Mouse (Mus musculus): ENCODE measurements around the gene Rab5b. TPM values are rescaled to one million over a fixed set of nuclear protein-coding genes. Genes with fewer than 3 reads are reported as not detected.
"Not testable (repeated sequence)": the region's sequence is repeated elsewhere in the genome, so short reads cannot be mapped to it uniquely, and the experiment has no call there.

The Rab5b gene
- total and polyA plus RNA-seq, 2 experiments from 2014 or later = 112 to 129 TPM

- H3K4me3 ChIP-seq (ENCODE audit: low read depth, low read length) = no peak overlapping the region
- H3K4me2 ChIP-seq (ENCODE audit: low read depth, low read length, poor library complexity, severe bottlenecking) = no peak overlapping the region
- no peaks in the 10 kb centered on the region for H3K9me3 ChIP-seq (ENCODE audit: low read length)
- DNase-seq (ENCODE audit: low spot score) (no peak), ATAC-seq (ENCODE audit: low FRiP score) (no peak)
- H3K36me3 ChIP-seq (ENCODE audit: insufficient read depth, low read length) = no peaks in the 10 kb centered on the region
- H3K9ac ChIP-seq (replicated peaks; ENCODE audit: low read length, poor library complexity, severe bottlenecking) = no peak overlapping the region
- H3K27me3 ChIP-seq (ENCODE audit: insufficient read depth, low read length) = no peaks in the 10 kb centered on the region
- H3K27ac ChIP-seq (ENCODE audit: low read depth, low read length) = no peak overlapping the region
- no peak for TF ChIP-seq CTCF (IDR thresholded peaks at IDR 0.05)
- no peaks in the 10 kb centered on the region for H3K4me1 ChIP-seq (ENCODE audit: insufficient read depth, low read length)
- WGBS = 87% methylated on average over 19 of the region's 19 CpGs
These were observed 19.8 kb upstream of the Rab5b start for GRCm38 (mm10) chr10:128715559-128716537.

- not testable (repeated sequence) for H3K4me2 ChIP-seq (ENCODE audit: low read depth, low read length, poor library complexity, severe bottlenecking); DNase-seq (ENCODE audit: low spot score); ATAC-seq (ENCODE audit: low FRiP score); H3K9ac ChIP-seq (replicated peaks; ENCODE audit: low read length, poor library complexity, severe bottlenecking); H3K4me1 ChIP-seq (ENCODE audit: insufficient read depth, low read length); H3K36me3 ChIP-seq (ENCODE audit: insufficient read depth, low read length); H3K27ac ChIP-seq (ENCODE audit: low read depth, low read length); H3K4me3 ChIP-seq (ENCODE audit: low read depth, low read length); H3K27me3 ChIP-seq (ENCODE audit: insufficient read depth, low read length); H3K9me3 ChIP-seq (ENCODE audit: low read length)
- 98% methylated on average over 7 of the region's 7 CpGs for whole genome bisulfite sequencing
These were observed 15.3 kb upstream of the Rab5b start for GRCm38 (mm10) chr10:128711318-128711717.

GRCm38 (mm10) chr10:128705317-128705693 lies 9.2 kb upstream of the Rab5b start:
- H3K27me3 ChIP-seq (ENCODE audit: insufficient read depth, low read length) = no peaks in the 10 kb centered on the region
- DNase-seq (ENCODE audit: low spot score) (peak; percentile 9), ATAC-seq (ENCODE audit: low FRiP score) (no peak; the same call in 1 of the 2 replicates)
- no peak overlapping the region for H3K27ac ChIP-seq (ENCODE audit: low read depth, low read length)
- H3K4me2 ChIP-seq (ENCODE audit: low read depth, low read length, poor library complexity, severe bottlenecking) = peak overlapping the region; percentile 76
- WGBS = 7% methylated on average over 11 of the region's 11 CpGs
- no peaks in the 10 kb centered on the region for H3K9me3 ChIP-seq (ENCODE audit: low read length)
- no peaks in the 10 kb centered on the region for H3K4me1 ChIP-seq (ENCODE audit: insufficient read depth, low read length)
- no peak for TF ChIP-seq CTCF (IDR thresholded peaks at IDR 0.05)
- peak overlapping the region; percentile 54 for H3K4me3 ChIP-seq (ENCODE audit: low read depth, low read length)
- no peaks in the 10 kb centered on the region for H3K36me3 ChIP-seq (ENCODE audit: insufficient read depth, low read length)
- H3K9ac ChIP-seq (replicated peaks; ENCODE audit: low read length, poor library complexity, severe bottlenecking) = no peak overlapping the region

GRCm38 (mm10) chr10:128704491-128705316 lies 8.6 kb upstream of the Rab5b start, which contains the start of gene Cdk2:
Gene Cdk2 (minus strand): TSS chr10:128705031.
- WGBS = under 1% methylated on average over 56 of the region's 62 CpGs
- Histone ChIP-seq H3K27me3 (ENCODE audit: insufficient read depth, low read length) (no peaks in the 10 kb centered on the region), H3K4me2 (ENCODE audit: low read depth, low read length, poor library complexity, severe bottlenecking) (peak within 1 kb of the TSS; percentile 76), H3K4me3 (ENCODE audit: low read depth, low read length) (peak within 1 kb of the TSS; percentile 54), H3K9ac (replicated peaks; ENCODE audit: low read length, poor library complexity, severe bottlenecking) (peak within 1 kb of the TSS; percentile 25; the same call in 1 of the 2 replicates), H3K9me3 (ENCODE audit: low read length) (no peaks in the 10 kb centered on the region), H3K27ac (ENCODE audit: low read depth, low read length) (peak within 1 kb of the TSS; percentile 19), H3K36me3 (ENCODE audit: insufficient read depth, low read length) (no peaks in the 10 kb centered on the region), H3K4me1 (ENCODE audit: insufficient read depth, low read length) (no peaks in the 10 kb centered on the region)
- TF ChIP-seq CTCF (IDR thresholded peaks at IDR 0.05) = no peak
- DNase-seq (ENCODE audit: low spot score) = peak; percentile 90
- ATAC-seq (ENCODE audit: low FRiP score) = peak; percentile 93

GRCm38 (mm10) chr10:128703895-128704294 lies 7.8 kb upstream of the Rab5b start, which contains the start of gene Pmel:
Gene Pmel (plus strand): TSS chr10:128704195.
- peak within 1 kb of the TSS; percentile 54 for H3K4me3 ChIP-seq (ENCODE audit: low read depth, low read length)
- H3K9me3 ChIP-seq (ENCODE audit: low read length) = no peaks in the 10 kb centered on the region
- peak within 1 kb of the TSS; percentile 25; the same call in 1 of the 2 replicates for H3K9ac ChIP-seq (replicated peaks; ENCODE audit: low read length, poor library complexity, severe bottlenecking)
- no peak for DNase-seq (ENCODE audit: low spot score)
- H3K4me1 ChIP-seq (ENCODE audit: insufficient read depth, low read length) = no peaks in the 10 kb centered on the region
- no peaks in the 10 kb centered on the region for H3K36me3 ChIP-seq (ENCODE audit: insufficient read depth, low read length)
- peak within 1 kb of the TSS; percentile 76 for H3K4me2 ChIP-seq (ENCODE audit: low read depth, low read length, poor library complexity, severe bottlenecking)
- WGBS = 20% methylated on average over 4 of the region's 4 CpGs
- H3K27ac ChIP-seq (ENCODE audit: low read depth, low read length) = peak within 1 kb of the TSS; percentile 19
- TF ChIP-seq CTCF (IDR thresholded peaks at IDR 0.05) = no peak
- no peak for ATAC-seq (ENCODE audit: low FRiP score)
- no peaks in the 10 kb centered on the region for H3K27me3 ChIP-seq (ENCODE audit: insufficient read depth, low read length)

Data from midbrain, postnatal 0 days (tissue).